Comparison of ENCODE assay signal across 21 mouse cellular contexts in genomic region chr16:20228167-20228566, GRCm38 (mm10). TPM values are rescaled to one million over a fixed set of nuclear protein-coding genes. Genes with fewer than 3 reads are reported as not detected.
"Had no signal": no experiment of that assay in that cellular context is flagged by ENCODE, and none has a peak within 500 bp of the region (broad histone marks: within the 10 kb centered on the region; RNA-seq: fewer than 3 reads in every experiment).

No protein-coding gene starts in this region.

- H3K27me3 ChIP-seq: liver, embryonic 15.5 days; lung, embryonic 15.5 days; megakaryocyte, embryonic 14.5 days; midbrain, embryonic 13.5 days; midbrain, embryonic 15.5 days; neural tube, embryonic 13.5 days; neural tube, embryonic 15.5 days; stomach, embryonic 15.5 days had no signal

- H3K9me3 ChIP-seq: liver, embryonic 15.5 days; lung, embryonic 15.5 days; megakaryocyte, embryonic 14.5 days; midbrain, embryonic 13.5 days; midbrain, embryonic 15.5 days; neural tube, embryonic 13.5 days; neural tube, embryonic 15.5 days; stomach, embryonic 15.5 days had no signal

- DNase-seq: liver, postnatal 0 days; lung, adult 2 months; lung, postnatal 14 days; lung, postnatal 36 days; right cerebral cortex, postnatal 14 days; thymus, adult 2 months; thymus, postnatal 25 days had no signal

- ATAC-seq: liver, postnatal 0 days; lung, postnatal 0 days; midbrain, embryonic 13.5 days; midbrain, embryonic 15.5 days had no signal

- H3K4me1 ChIP-seq: liver, embryonic 15.5 days; lung, embryonic 15.5 days; megakaryocyte, embryonic 14.5 days; midbrain, embryonic 13.5 days; midbrain, embryonic 15.5 days; neural tube, embryonic 13.5 days; neural tube, embryonic 15.5 days; stomach, embryonic 15.5 days had no signal

- H3K27ac ChIP-seq: liver, embryonic 15.5 days; lung, embryonic 15.5 days; macrophage; midbrain, embryonic 13.5 days; midbrain, embryonic 15.5 days; neural tube, embryonic 13.5 days; neural tube, embryonic 15.5 days; stomach, embryonic 15.5 days; stomach, postnatal 0 days had no signal

- H3K9ac ChIP-seq: liver, embryonic 15.5 days; liver, postnatal 0 days; lung, embryonic 15.5 days; midbrain, embryonic 13.5 days; midbrain, embryonic 15.5 days; neural tube, embryonic 13.5 days; neural tube, embryonic 15.5 days; stomach, embryonic 15.5 days had no signal

- H3K4me2 ChIP-seq: liver, embryonic 15.5 days; lung, embryonic 15.5 days; midbrain, embryonic 11.5 days; midbrain, embryonic 13.5 days; midbrain, embryonic 15.5 days; neural tube, embryonic 13.5 days; neural tube, embryonic 15.5 days; stomach, embryonic 15.5 days had no signal

- H3K4me3 ChIP-seq: liver, embryonic 15.5 days; lung, embryonic 15.5 days; megakaryocyte, embryonic 14.5 days; midbrain, embryonic 13.5 days; midbrain, embryonic 15.5 days; neural tube, embryonic 13.5 days; neural tube, embryonic 15.5 days; stomach, embryonic 15.5 days had no signal

RNA-seq across cellular contexts. Expression of gene Map6d1, which starts 13.0 kb away (rescaled TPM):
- total RNA-seq: megakaryocyte progenitor cell, adult 5-6 weeks; monocyte, adult 5-6 weeks had no signal
- polyA plus RNA-seq: liver, embryonic 15.5 days; liver, postnatal 0 days; lung, adult 2 months; macrophage had no signal
